Mouse (Mus musculus) bone marrow macrophage, adult 2 months (primary cell): ENCODE results near the gene Nhs. TPM values are rescaled to one million over a fixed set of nuclear protein-coding genes. Genes with fewer than 3 reads are reported as not detected.

Source experiments
- H3K27ac ChIP-seq: 2 replicates; pipeline ENCODE4 v1.5.1; 2012; ENCODE audit warnings: low read depth, low read length; ENCODE audit not compliant: insufficient read depth
- H3K4me1 ChIP-seq: 2 replicates; pipeline ENCODE4 v1.6.1; 2012; ENCODE audit warnings: low read length; ENCODE audit not compliant: control insufficient read depth, insufficient read depth
- H3K4me3 ChIP-seq: 2 replicates; pipeline ENCODE4 v1.5.1; 2012; ENCODE audit warnings: mild to moderate bottlenecking, low read length, moderate library complexity; ENCODE audit not compliant: insufficient read depth
- CTCF ChIP-seq: IDR thresholded peaks from 2 replicates; pipeline ENCODE4 v1.5.1; 2012; ENCODE audit warnings: low read depth, mild to moderate bottlenecking, low read length, moderate library complexity
- POLR2A ChIP-seq: IDR thresholded peaks from 2 replicates; pipeline ENCODE4 v1.6.1; 2012; ENCODE audit warnings: mild to moderate bottlenecking, low read depth, low read length, borderline replicate concordance
- polyA plus RNA-seq: library from polyadenylated mRNA; stranded (reverse); fragments of >200 nt; gene quantifications from 2 replicates; pipeline ENCODE4 v1.2.4, GENCODE M21; 2012; ENCODE audit not compliant: missing spikeins, insufficient read depth, insufficient read length

Nhs gene
- polyA plus RNA-seq, 1 experiment, result 0.07 TPM

DNA sequence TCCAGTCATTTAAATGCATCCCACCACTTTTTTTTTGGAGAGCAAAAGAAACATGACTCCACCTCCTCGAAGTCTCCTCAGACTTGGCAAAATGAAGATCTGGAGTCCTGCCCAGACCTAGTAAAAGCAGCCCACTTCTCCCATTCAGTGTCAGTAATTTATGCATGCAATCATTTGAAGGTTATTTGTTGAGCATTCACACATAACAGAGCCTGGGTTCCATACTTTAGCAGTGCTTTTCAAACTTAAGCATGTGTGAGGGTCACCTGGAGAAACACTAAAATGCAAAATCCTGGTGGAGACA, 73.7 kb downstream of the Nhs start:
- no peak for TF ChIP-seq POLR2A
- no peak for TF ChIP-seq CTCF
- no peak overlapping the region for H3K27ac ChIP-seq
- no peak overlapping the region for H3K4me3 ChIP-seq
- H3K4me1 ChIP-seq, result no peaks in the 10 kb centered on the region

DNA sequence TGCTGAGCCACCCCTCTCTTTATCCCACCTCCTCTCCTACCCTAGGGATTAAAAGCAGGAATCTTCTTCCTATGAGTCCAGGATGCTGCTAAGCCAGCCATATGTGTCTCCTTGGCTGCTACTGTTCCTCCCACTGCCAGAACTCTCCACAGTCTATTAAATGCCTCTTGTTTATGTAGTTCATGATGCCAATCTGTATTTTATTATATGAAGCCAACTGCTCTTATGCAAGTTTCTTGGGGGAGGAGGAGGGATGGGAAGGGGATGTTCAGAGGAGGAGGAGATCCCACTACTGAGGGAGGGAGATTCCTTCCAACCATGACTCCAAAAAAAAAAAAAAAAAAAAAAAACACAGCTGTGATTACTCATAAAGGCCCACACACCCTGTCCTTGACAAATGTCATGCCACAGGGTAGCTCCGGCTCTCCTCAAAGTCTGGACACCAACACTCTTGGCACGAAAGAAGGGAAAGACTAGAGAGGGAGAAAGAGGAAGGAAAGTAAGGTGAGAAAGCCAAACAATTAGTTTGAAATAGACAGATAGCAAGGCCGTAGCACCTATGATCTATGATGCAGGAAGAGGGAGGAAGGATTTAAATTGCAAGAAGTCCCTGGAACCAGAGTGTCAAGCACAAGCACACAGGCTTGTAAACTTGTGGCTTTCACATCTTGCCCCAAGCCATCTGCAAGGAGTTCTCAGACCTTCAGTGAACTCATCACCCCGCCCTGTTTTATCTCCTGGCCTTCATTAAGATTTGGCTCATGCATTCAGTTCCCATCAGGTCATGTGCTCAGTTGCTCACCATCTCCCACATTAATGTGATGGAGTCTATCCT, 74.3 kb downstream of the Nhs start:
- no peak for TF ChIP-seq POLR2A
- no peak for TF ChIP-seq CTCF

GRCm38 (mm10) chrX:162063164-162063563, 96.4 kb downstream of the Nhs start:
- Histone ChIP-seq H3K4me3 (no peak overlapping the region), H3K4me1 (no peaks in the 10 kb centered on the region), H3K27ac (no peak overlapping the region)
- TF ChIP-seq CTCF, result no peak
- TF ChIP-seq POLR2A, result no peak

More for the DNA sequence above, 74.3 kb downstream of the Nhs start:
- Histone ChIP-seq H3K4me3 (no peak overlapping the region), H3K27ac (no peak overlapping the region), H3K4me1 (no peaks in the 10 kb centered on the region)

GRCm38 (mm10) chrX:162055635-162056034, 103.9 kb downstream of the Nhs start:
- Histone ChIP-seq H3K4me3 (no peak overlapping the region), H3K27ac (no peak overlapping the region), H3K4me1 (no peaks in the 10 kb centered on the region)
- no peak for TF ChIP-seq CTCF

- Histone ChIP-seq H3K4me3 (no peak overlapping the region), H3K27ac (no peak overlapping the region), H3K4me1 (no peaks in the 10 kb centered on the region)
- no peak for TF ChIP-seq CTCF
- no peak for TF ChIP-seq POLR2A
Measured at GRCm38 (mm10) chrX:162053566-162053965, 106.0 kb downstream of the Nhs start.

GRCm38 (mm10) chrX:162052534-162052933, 107.0 kb downstream of the Nhs start:
- Histone ChIP-seq H3K4me1 (no peaks in the 10 kb centered on the region), H3K27ac (no peak overlapping the region), H3K4me3 (no peak overlapping the region)
- no peak for TF ChIP-seq CTCF
- no peak for TF ChIP-seq POLR2A

- H3K4me1 ChIP-seq, result no peaks in the 10 kb centered on the region
- no peak overlapping the region for H3K4me3 ChIP-seq
- TF ChIP-seq CTCF (no peak), POLR2A (no peak)
- no peak overlapping the region for H3K27ac ChIP-seq
Measured at GRCm38 (mm10) chrX:162049616-162050015, 109.9 kb downstream of the Nhs start.

DNA sequence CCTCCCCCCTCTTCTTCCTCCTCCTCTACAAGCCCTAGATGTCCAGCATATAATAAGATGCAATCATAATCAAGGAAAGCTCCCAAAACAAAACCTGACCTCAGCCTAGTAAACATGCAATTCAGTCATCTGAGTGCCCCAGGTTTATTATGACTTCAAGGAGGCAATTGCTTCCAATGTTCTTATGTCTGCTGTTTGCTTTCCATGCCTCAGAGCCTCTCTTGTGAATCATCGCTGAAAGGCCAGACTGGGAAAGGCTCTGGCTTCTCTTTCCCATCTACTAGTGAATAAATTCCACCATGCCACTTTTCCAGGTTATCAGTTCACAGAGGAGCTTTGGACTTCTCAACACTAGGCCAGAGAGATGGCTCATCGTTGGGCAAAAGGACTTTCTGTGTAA, 114.0 kb downstream of the Nhs start:
- Histone ChIP-seq H3K27ac (no peak overlapping the region), H3K4me3 (no peak overlapping the region), H3K4me1 (no peaks in the 10 kb centered on the region)
- TF ChIP-seq POLR2A (no peak), CTCF (no peak)

GRCm38 (mm10) chrX:162044109-162044508, 115.4 kb downstream of the Nhs start:
- TF ChIP-seq CTCF (no peak), POLR2A (no peak)
- no peak overlapping the region for H3K27ac ChIP-seq
- H3K4me3 ChIP-seq, result no peak overlapping the region
- no peaks in the 10 kb centered on the region for H3K4me1 ChIP-seq

DNA sequence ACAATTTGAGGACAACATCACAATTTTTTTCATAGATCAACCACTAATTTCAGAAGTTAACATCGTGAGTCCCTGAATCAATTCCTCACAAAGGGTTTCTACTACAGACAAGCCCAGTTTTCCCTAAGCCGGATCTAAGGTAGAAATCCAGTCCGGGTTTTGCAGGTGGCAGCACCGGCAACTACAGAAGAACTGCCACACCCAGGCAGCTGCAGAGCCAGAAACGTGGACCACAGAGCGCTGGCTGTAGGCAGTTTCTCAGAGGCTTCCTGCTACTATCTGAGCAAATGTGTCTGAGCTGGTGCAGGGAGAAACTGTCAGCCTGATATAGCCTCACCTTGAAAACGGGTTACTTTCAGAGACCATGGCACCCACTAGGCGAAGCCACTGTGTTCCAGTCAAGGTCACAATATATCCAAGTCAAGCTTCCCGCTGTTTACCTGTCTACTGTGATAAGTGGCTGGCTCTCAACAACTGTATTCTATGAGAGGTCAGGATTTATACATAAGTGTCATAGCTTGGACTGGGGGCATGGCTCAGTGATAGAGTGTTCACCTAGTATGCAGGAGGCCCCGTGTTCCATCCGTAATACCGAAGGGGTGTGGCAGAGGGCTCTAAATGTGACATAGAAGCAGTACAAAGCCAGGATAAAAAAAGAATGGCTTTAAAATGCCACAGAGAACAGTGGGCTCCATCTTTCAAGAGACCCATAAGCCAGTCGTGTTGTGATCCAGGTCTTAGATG, 134.1 kb downstream of the Nhs start:
- Histone ChIP-seq H3K4me1 (no peaks in the 10 kb centered on the region), H3K27ac (no peak overlapping the region), H3K4me3 (no peak overlapping the region)
- TF ChIP-seq POLR2A (no peak), CTCF (no peak)

DNA sequence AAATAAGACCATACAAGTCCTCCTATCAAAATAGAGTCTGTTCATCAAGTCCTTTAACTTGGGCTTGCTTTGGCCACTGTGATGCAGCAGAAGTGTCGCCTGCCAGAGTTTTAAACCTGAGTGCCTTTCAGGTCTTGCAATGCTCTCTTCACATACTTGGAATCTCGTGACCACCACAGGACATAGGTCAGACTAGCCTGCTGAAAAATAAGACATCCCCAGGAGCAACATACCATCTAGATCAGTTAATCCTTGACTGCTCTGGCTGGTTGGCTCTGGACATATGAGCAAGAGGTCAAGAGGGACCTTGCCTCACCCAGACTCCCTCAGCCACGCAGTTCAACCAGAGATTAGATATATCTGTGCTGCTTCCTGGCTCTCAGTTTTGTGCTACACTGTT, 137.8 kb downstream of the Nhs start:
- Histone ChIP-seq H3K27ac (no peak overlapping the region), H3K4me1 (no peaks in the 10 kb centered on the region), H3K4me3 (no peak overlapping the region)
- TF ChIP-seq CTCF, result no peak
- no peak for TF ChIP-seq POLR2A
